Mouse (Mus musculus) liver, embryonic 12.5 days (tissue): Measurements from ENCODE around the gene Shmt2. TPM values are rescaled to one million over a fixed set of nuclear protein-coding genes. Genes with fewer than 3 reads are reported as not detected.

Experiments
- ATAC-seq: fragments of 200-750 bp; cut with Nextera tagmentation; 2 replicates; pipeline ENCODE4 v1.8.0; 2017; ENCODE audit warnings: moderate number of reproducible peaks, mild to moderate bottlenecking, moderate library complexity
- H3K27ac ChIP-seq: fragments of 300-500 bp; sonication (generic); 2 replicates; pipeline ENCODE4 v1.5.1; 2016; ENCODE audit warnings: mild to moderate bottlenecking
- H3K27me3 ChIP-seq: fragments of 300-500 bp; sonication (generic); replicated peaks from 2 replicates; pipeline ENCODE4 v1.6.1; 2016; ENCODE audit warnings: mild to moderate bottlenecking, moderate library complexity
- H3K36me3 ChIP-seq: fragments of 300-500 bp; sonication (generic); 2 replicates; pipeline ENCODE4 v1.6.1; 2016; ENCODE audit warnings: mild to moderate bottlenecking, moderate library complexity
- H3K4me1 ChIP-seq: fragments of 300-500 bp; sonication (generic); 2 replicates; pipeline ENCODE4 v1.6.1; 2016
- H3K4me2 ChIP-seq: fragments of 300-500 bp; sonication (generic); 2 replicates; pipeline ENCODE4 v1.6.1; 2016; ENCODE audit warnings: mild to moderate bottlenecking, moderate library complexity
- H3K4me3 ChIP-seq: fragments of 300-500 bp; sonication (generic); 2 replicates; pipeline ENCODE4 v1.5.1; 2016; ENCODE audit warnings: mild to moderate bottlenecking, moderate library complexity
- H3K9ac ChIP-seq: fragments of 300-500 bp; sonication (generic); 2 replicates; pipeline ENCODE4 v1.6.1; 2016; ENCODE audit warnings: mild to moderate bottlenecking, moderate library complexity
- H3K9me3 ChIP-seq: fragments of 300-500 bp; sonication (generic); replicated peaks from 2 replicates; pipeline ENCODE4 v1.6.1; 2016; ENCODE audit warnings: mild to moderate bottlenecking, moderate library complexity
- WGBS: fragments of 180-500 bp; shearing (Covaris S2); methylation state at CpG from one replicate; pipeline ENCODE4 v1.1.7; 2016; ENCODE audit not compliant: insufficient replicate concordance; 5-methylcytosine and 5-hydroxymethylcytosine counted together
- polyA plus RNA-seq: library from polyadenylated mRNA; unstranded; fragments of >200 nt; fragmentation: Nextera tagmentation; extraction: Ambion mirVana; gene quantifications from 2 replicates; pipeline ENCODE4 v1.2.1, GENCODE M21; 2016

The Shmt2 gene
- polyA plus RNA-seq, 1 experiment from 2014 or later, result 185 TPM

DNA sequence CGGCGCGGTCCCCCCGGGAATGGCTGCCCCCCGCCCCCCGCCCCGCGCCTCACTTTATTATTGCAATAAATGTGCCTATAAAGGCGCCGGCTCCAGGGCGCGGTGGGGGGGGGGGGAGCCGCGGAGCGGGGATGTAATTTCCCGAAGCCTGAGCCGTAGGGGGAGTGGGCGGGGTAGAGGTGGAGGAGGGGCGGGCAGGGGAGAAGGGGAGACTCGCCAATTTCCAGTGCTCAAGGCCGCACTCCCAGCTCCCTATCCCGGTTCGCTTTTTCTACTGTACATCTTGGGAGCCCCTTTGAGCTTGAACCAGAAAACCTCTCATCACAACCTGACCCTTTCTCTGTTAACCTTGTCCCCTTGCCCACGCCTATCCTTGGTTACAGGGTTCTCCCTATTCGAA lies 8.7 kb upstream of the Shmt2 start:
- 2% methylated on average over 17 of the region's 25 CpGs for WGBS
- no peak for ATAC-seq

DNA sequence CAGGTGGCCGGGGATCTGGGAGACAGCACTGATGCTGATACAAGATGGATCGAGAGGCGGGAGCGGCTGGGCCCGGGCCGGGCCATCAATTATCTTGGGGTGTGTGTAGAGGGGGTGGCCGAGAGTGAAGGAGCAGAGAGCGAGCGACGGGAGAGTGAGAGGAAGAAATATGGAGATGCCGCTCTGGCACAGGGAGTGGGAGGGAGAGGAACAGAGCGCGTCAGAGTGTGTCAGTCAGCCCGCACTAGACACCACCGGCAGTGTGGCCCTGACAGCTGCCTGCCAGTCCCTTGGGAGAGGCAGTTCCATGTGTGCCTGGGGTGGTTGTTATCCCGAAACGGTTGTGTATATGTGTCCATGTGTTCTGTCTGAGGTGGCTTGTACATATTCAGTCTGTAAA lies 5.2 kb upstream of the Shmt2 start:
- no peak overlapping the region for H3K4me2 ChIP-seq
- 6% methylated on average over 17 of the region's 17 CpGs for WGBS

More for the DNA sequence above, 8.7 kb upstream of the Shmt2 start:
- Histone ChIP-seq H3K27ac (no peak overlapping the region), H3K27me3 (peaks cover 100% of the 10 kb centered on the region), H3K9ac (no peak overlapping the region), H3K36me3 (no peaks in the 10 kb centered on the region), H3K4me3 (no peak overlapping the region), H3K4me1 (peaks cover 32% of the 10 kb centered on the region), H3K4me2 (no peak overlapping the region), H3K9me3 (no peaks in the 10 kb centered on the region)

DNA sequence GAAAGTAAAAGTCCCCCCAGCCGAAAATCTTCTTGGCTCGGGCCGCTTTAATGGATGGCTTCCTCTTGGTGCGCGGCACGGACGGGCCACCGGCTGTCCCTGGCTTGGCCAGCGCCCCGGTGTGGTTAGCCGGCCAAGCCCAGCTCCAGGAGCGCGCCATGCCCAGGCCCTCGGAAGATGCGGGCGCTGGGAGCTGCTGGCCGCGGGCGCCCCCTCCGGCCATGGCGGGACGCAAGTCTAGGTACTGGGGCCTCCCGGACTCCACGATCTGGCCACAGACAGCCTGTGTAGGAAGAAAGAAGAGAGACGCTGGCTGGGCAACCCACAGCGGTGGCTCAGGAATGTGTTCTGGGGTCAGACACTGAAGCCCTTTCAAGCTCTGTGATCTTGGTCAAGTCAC lies 4.4 kb upstream of the Shmt2 start:
- peak overlapping the region; percentile 38 for H3K4me3 ChIP-seq
- peaks cover 32% of the 10 kb centered on the region for H3K4me1 ChIP-seq
- peaks cover 90% of the 10 kb centered on the region for H3K27me3 ChIP-seq
- peak overlapping the region; percentile 53 for H3K4me2 ChIP-seq
- H3K9me3 ChIP-seq, result no peaks in the 10 kb centered on the region
- WGBS, result 1% methylated on average over 26 of the region's 26 CpGs
- no peak overlapping the region for H3K9ac ChIP-seq
- ATAC-seq, result 0 out of 2 replicates have a peak, but pooled peaks have one; percentile 8
- H3K27ac ChIP-seq, result no peak overlapping the region
- no peaks in the 10 kb centered on the region for H3K36me3 ChIP-seq

More for the DNA sequence above, 5.2 kb upstream of the Shmt2 start:
- Histone ChIP-seq H3K9me3 (no peaks in the 10 kb centered on the region), H3K27me3 (peaks cover 98% of the 10 kb centered on the region), H3K4me3 (no peak overlapping the region), H3K4me1 (peaks cover 30% of the 10 kb centered on the region), H3K9ac (no peak overlapping the region), H3K36me3 (no peaks in the 10 kb centered on the region), H3K27ac (no peak overlapping the region)
- ATAC-seq, result no peak

DNA sequence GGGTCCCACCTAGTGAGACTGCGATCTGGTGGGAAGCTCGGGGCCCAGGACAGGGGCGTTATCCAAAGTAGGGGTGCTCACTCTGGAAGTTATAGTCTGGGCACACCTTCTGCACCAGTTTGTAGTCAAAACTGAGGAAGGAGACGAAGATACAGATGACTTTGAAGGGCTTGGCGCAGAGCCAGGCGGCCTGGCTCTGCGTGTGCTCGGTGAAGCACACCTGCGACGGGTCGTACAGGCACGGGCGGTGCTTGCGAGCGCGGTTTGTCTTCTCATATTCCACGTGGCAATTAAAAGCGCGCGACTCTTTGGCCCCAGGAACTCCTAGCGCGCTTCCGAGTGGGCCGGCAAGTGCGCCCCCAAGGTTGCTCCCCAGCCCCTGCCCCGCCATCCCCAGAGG lies 3.8 kb upstream of the Shmt2 start:
- peak overlapping the region; percentile 38 for H3K4me3 ChIP-seq
- H3K4me2 ChIP-seq, result peak overlapping the region; percentile 53
- H3K36me3 ChIP-seq, result no peaks in the 10 kb centered on the region
- peaks cover 38% of the 10 kb centered on the region for H3K4me1 ChIP-seq
- no peak for ATAC-seq
- 4% methylated on average over 26 of the region's 26 CpGs for WGBS
- peaks cover 84% of the 10 kb centered on the region for H3K27me3 ChIP-seq
- H3K27ac ChIP-seq, result no peak overlapping the region
- H3K9ac ChIP-seq, result no peak overlapping the region
- no peaks in the 10 kb centered on the region for H3K9me3 ChIP-seq

DNA sequence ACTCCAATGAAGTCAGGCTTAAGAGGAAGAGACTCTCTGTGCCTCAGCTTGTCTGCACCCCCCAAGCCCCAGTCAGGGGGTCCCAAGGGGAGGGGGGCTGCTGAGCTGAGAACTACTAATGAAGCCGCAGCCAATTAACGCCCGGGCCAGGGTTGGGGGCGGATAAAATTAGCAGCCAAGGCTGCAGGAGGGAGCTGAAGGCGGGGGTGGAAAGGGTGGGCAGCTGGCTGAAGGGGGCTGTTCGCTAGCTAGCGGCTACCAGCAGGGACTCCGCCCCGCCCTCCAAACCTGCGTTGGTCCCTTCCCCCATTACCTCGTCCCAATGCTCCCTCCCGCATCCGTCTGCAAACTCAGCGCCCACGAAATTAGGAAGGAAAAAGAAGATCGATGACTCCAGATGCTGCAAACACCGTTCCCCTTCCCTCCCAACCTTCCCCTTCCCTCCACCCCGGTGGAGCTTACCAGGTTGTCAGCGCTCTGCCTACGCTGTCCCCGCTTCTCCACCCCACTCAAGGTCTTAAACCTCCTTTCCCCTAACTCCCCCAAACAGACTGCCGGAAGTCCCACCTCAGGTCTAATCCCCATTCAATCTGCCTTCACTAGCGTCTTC lies 2.5 kb upstream of the Shmt2 start:
- 5% methylated on average over 23 of the region's 23 CpGs for WGBS
- no peaks in the 10 kb centered on the region for H3K9me3 ChIP-seq
- no peak for ATAC-seq
- no peak overlapping the region for H3K9ac ChIP-seq
- peaks cover 71% of the 10 kb centered on the region for H3K27me3 ChIP-seq
- H3K4me3 ChIP-seq, result no peak overlapping the region
- H3K4me1 ChIP-seq, result peaks cover 46% of the 10 kb centered on the region
- H3K4me2 ChIP-seq, result no peak overlapping the region
- H3K27ac ChIP-seq, result no peak overlapping the region
- H3K36me3 ChIP-seq, result peaks cover 12% of the 10 kb centered on the region

DNA sequence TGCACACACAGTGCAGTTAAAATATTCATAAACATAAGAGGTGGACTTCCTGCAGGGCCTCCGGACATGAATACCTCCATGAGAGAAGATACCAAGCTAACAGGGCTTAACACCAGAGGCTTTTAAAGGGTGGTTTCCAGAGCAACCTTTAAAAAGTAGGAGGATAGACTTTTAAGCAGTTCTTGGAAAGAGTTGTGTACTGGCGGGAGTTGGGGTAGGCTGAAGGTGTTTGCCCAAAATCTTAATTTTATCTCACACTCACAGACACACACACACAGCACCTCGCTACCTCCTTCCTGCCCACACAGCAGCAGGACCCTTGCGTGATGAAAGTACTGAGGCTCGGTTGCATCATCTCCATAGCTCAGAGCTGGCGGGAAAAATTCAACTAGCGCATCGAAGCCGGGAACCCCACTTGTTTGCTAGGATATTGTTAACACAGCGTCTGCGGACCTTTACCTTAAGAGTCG lies 598 bp downstream of the Shmt2 start:
- peaks cover 54% of the 10 kb centered on the region for H3K27me3 ChIP-seq
- peak overlapping the region; percentile 85 for H3K27ac ChIP-seq

DNA sequence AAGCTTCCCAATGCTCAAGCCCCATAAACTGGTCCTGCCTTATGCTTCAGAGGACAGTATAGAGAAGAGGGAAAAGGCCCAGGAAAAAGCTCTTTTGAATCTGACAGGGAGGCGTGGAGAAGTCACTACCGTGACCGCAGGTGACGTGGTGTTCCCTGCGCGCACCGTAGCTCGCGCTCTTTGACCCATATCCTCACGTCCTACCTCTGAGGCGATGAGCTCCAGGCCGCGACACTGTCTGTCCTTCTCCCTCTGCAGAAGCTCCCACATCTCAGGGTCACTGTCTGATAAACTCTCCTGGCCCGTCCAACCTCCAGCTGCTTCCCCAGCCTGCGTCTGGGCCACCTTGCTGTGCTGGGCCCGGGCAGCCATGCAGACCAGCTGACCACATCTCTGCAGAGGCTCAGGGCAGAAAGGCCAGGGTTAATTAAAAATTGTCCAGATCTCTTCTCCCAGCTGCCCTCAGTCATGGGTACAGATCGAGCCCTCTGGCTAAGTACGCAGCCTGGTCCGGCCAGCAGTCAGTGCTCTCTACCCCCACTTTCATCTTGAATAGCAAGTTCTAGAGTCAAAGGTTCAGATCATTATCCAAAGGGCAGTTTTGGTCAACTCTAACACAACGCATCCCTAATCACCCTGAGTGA lies 1.4 kb downstream of the Shmt2 start:
- H3K36me3 ChIP-seq, result peaks cover 42% of the 10 kb centered on the region
- 0 out of 2 replicates have a peak, but pooled peaks have one; percentile 1 for ATAC-seq
- 65% methylated on average over 20 of the region's 20 CpGs for WGBS
- H3K27me3 ChIP-seq, result peaks cover 52% of the 10 kb centered on the region
- H3K27ac ChIP-seq, result peak overlapping the region; percentile 85
- peak overlapping the region; percentile 89 for H3K4me2 ChIP-seq
- peak overlapping the region; percentile 70 for H3K4me3 ChIP-seq
- H3K9me3 ChIP-seq, result no peaks in the 10 kb centered on the region
- H3K9ac ChIP-seq, result peak overlapping the region; percentile 82
- peaks cover 70% of the 10 kb centered on the region for H3K4me1 ChIP-seq

More for the DNA sequence above, 598 bp downstream of the Shmt2 start:
- peaks cover 70% of the 10 kb centered on the region for H3K4me1 ChIP-seq
- peak overlapping the region; percentile 70 for H3K4me3 ChIP-seq
- H3K36me3 ChIP-seq, result peaks cover 42% of the 10 kb centered on the region
- peak overlapping the region; percentile 89 for H3K4me2 ChIP-seq
- WGBS, result 2% methylated on average over 12 of the region's 12 CpGs
- ATAC-seq, result peak; percentile 72
- H3K9me3 ChIP-seq, result no peaks in the 10 kb centered on the region
- peak overlapping the region; percentile 82 for H3K9ac ChIP-seq

DNA sequence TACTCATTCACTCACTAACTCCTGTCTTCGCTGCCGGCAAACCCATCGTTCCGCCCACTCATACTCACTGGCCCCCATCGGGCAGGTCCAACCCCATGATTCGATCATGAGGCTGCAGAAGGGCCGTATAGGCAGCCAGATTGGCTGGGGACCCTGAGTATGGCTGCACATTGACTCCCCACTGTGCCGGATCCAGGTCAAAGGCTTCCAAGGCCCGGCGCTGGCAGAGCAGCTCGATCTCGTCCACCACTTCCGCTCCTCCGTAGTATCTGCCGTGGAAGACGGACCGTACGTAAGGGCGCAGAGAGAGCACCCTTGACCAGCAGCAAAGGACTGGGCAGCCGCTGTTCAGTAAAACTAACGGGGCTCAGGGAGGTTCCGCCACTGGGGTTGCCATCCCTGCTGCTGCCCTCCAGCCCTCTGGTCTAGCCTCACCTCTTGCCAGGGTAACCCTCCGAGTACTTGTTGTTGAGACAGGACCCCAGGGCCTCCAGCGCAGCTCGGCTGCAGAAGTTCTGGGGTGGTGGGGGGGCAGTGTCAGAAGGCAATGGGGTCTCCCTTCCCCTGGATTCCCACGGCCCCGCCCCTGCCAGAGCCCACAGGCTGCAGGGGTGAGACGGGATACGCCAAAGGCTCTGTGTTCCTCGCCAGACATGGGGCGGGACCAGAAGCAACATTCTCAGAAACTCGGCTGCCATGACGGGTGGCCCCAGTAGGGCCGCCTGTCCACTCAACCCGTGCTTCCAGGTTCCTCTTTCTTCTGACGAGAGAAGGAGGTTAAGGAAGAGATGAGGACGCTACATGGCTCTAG lies 2.1 kb downstream of the Shmt2 start:
- Histone ChIP-seq H3K4me1 (peaks cover 73% of the 10 kb centered on the region), H3K27ac (no peak overlapping the region), H3K4me3 (peak overlapping the region; percentile 70), H3K4me2 (peak overlapping the region; percentile 89), H3K36me3 (peaks cover 42% of the 10 kb centered on the region), H3K27me3 (peaks cover 52% of the 10 kb centered on the region), H3K9ac (peak overlapping the region; percentile 82; the same call in 1 of the 2 replicates), H3K9me3 (no peaks in the 10 kb centered on the region)
- no peak for ATAC-seq
- WGBS, result 79% methylated on average over 37 of the region's 37 CpGs

DNA sequence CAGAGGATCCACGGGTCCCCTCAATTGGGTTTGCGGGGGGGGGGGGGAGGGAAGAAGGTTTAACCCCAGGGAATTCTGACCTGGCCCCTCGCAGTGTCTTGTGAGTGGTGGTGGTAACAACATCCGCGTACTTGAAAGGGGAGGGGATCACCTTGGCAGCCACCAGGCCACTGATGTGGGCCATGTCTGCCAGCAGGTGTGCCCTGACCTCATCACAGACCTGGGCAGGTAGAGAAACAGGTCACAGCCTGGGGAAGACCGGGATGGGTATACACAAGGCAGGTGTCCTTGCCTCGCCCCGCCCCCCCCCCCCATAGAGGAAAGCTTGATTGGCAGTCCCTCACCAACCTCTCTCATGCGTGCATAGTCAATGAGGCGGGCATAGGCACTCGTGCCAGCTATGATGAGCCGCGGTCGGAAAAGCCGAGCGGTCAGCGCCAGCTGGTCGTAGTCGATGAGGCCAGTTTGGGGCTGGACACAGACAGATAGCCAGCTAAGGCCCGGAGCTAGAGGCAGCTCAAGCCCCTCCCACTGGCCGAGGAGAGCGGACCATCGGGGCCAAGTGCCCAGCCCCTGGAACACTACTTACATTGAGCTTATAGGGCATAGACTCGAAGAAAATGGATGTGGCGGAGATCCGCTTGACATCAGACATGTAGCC lies 3.1 kb downstream of the Shmt2 start:
- H3K4me3 ChIP-seq, result no peak overlapping the region
- H3K27me3 ChIP-seq, result peaks cover 52% of the 10 kb centered on the region
- H3K4me1 ChIP-seq, result peaks cover 78% of the 10 kb centered on the region
- H3K4me2 ChIP-seq, result no peak overlapping the region
- peaks cover 42% of the 10 kb centered on the region for H3K36me3 ChIP-seq
- H3K27ac ChIP-seq, result no peak overlapping the region
- 92% methylated on average over 26 of the region's 26 CpGs for WGBS
- ATAC-seq, result no peak
- H3K9me3 ChIP-seq, result no peaks in the 10 kb centered on the region
- no peak overlapping the region for H3K9ac ChIP-seq

DNA sequence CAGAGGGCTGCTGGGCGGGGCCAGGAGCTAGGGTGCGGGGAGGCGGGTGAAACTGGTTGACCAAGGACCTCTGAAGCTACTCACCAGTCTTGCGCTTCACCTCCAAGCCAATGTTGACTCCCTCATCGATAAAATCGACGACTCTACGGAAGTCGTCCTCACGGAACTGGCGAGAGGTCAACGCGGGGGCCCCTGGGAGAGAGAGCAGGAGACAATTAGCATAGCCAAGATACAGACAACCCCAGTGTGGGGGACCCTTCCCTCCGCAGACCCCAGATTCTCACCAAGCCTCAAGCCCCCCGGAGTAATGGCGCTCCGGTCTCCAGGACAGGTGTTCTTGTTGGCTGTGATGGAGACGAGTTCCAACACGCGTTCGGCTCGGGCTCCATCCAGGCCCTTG lies 4.3 kb downstream of the Shmt2 start:
- Histone ChIP-seq H3K9me3 (no peaks in the 10 kb centered on the region), H3K27ac (no peak overlapping the region), H3K9ac (no peak overlapping the region), H3K4me2 (no peak overlapping the region), H3K4me3 (no peak overlapping the region), H3K4me1 (peaks cover 90% of the 10 kb centered on the region), H3K36me3 (peaks cover 42% of the 10 kb centered on the region), H3K27me3 (peaks cover 52% of the 10 kb centered on the region)
- 88% methylated on average over 22 of the region's 22 CpGs for WGBS
- ATAC-seq, result no peak

DNA sequence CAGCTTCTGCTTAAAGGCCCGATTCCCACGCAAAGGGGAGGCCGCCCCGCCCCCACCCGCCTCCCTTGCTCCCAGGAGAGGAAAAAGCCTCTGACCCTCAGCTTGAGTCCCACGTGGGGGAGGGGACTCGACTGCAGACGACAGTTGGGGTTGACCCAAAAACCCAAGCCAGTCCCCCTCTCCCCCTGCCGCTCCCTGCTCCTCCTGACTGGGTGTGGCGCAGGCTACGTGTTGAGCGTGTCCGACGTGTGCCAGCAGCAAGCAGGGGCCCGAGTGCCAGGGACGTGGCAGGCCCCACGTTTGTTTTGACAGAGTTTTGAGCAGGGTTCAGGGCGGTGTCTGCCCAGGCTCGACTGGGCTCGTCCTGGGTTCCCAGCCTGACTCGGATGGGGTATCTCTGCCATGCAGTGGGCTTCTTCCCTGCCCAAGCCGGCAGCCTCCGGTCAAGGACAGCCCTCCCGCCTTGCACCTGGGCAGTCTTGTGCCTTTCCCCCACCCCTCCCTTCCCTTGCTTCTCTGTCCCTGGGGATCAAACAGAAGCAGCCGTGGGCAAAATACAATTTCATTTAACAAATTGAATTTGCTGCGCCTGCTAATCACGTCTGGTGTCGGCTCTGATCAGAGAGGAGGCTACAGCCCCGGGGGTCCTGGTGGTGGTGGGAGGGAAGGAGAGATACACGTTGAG lies 5.5 kb downstream of the Shmt2 start:
- Histone ChIP-seq H3K27me3 (peaks cover 61% of the 10 kb centered on the region), H3K9me3 (no peaks in the 10 kb centered on the region), H3K36me3 (peaks cover 42% of the 10 kb centered on the region), H3K4me1 (peaks cover 96% of the 10 kb centered on the region), H3K4me2 (peak overlapping the region; percentile 81), H3K27ac (peak overlapping the region; percentile 27; the same call in 1 of the 2 replicates), H3K9ac (peak overlapping the region; percentile 49), H3K4me3 (peak overlapping the region; percentile 11; the same call in 1 of the 2 replicates)
- 22% methylated on average over 30 of the region's 30 CpGs for WGBS
- ATAC-seq, result peak; percentile 36
